Mouse (Mus musculus): ENCODE measurements around the gene Ly6g6d.

GRCm38 (mm10) chr17:35070556-35071229, 7.2 kb downstream of the Ly6g6d start:
- TF ChIP-seq HCFC1 (IDR thresholded peaks at IDR 0.05; ENCODE audit: borderline replicate concordance, insufficient read depth, low read length) = no peak
- no peak for TF ChIP-seq CHD2 (IDR thresholded peaks at IDR 0.05; ENCODE audit: low read depth, low read length)
- TF ChIP-seq ZC3H11A (IDR thresholded peaks at IDR 0.05; ENCODE audit: borderline replicate concordance, low read depth, low read length) = no peak
